Mouse (Mus musculus): ENCODE results near the gene Jmjd6. TPM values are rescaled to one million over a fixed set of nuclear protein-coding genes. Genes with fewer than 3 reads are reported as not detected.

Jmjd6 gene
- total and polyA plus RNA-seq, 3 experiments, result 106 to 116 (median 109) TPM

- in situ Hi-C loops (cut with MboI; ENCODE audit: low pct_ligation_motif_present, low pct_unique_long_range_greater_than_20kb, low sequenced_read_pairs), result no loop called here
- H3K36me3 ChIP-seq (replicated peaks in 1 of 2; ENCODE audit: control insufficient read depth in 1 of 2, insufficient read depth in 1 of 2, low read length in 1 of 2), result peaks cover 21 to 50% of the 10 kb centered on the region in 2 experiments
Observed at GRCm38 (mm10) chr11:116857183-116857850, 14.1 kb upstream of the Jmjd6 start.

GRCm38 (mm10) chr11:116854279-116854678 is 11.0 kb upstream of the Jmjd6 start:
- H3K79me2 ChIP-seq (replicated peaks; ENCODE audit: control insufficient read depth, extremely low read depth, insufficient read depth, poor library complexity, severe bottlenecking), result peaks cover 32% of the 10 kb centered on the region
- H3K4me2 ChIP-seq (ENCODE audit: insufficient read depth, low read depth, poor library complexity, severe bottlenecking), result peak overlapping the region; percentile 97
- TF ChIP-seq MEF2A (IDR thresholded peaks at IDR 0.05; ENCODE audit: borderline replicate concordance, low read depth, low read length) (no peak), BHLHE40 (IDR thresholded peaks at IDR 0.05; ENCODE audit: low read depth, low read length) (no peak), MAZ (IDR thresholded peaks at IDR 0.05; ENCODE audit: low read depth, low read length) (no peak), SIN3A (IDR thresholded peaks at IDR 0.05; ENCODE audit: low read length) (no peak), ZC3H11A (IDR thresholded peaks at IDR 0.05; ENCODE audit: low read depth, low read length) (no peak)
- peaks cover 23 to 45% of the 10 kb centered on the region in 2 experiments for H3K36me3 ChIP-seq (replicated peaks in 1 of 2; ENCODE audit: control insufficient read depth in 1 of 2, insufficient read depth in 1 of 2, low read length in 1 of 2)
- dilution Hi-C loops (cut with MboI; ENCODE audit: extremely low pct_ligation_motif_present, extremely low pct_unique_long_range_greater_than_20kb, low sequenced_read_pairs) (no loop called here), in situ Hi-C loops (cut with MboI; ENCODE audit: low pct_ligation_motif_present, low pct_unique_long_range_greater_than_20kb, low sequenced_read_pairs) (no loop called here)
- H3K4me3 ChIP-seq (replicated peaks in 1 of 3; ENCODE audit: low read depth in 2 of 3, low read length in 2 of 3, poor library complexity in 1 of 3), result peak overlapping the region; percentile 70 to 95 (median 82)
- peaks cover 0 to 20% of the 10 kb centered on the region in 2 experiments; a peak in 2 of 4 replicates for H3K4me1 ChIP-seq (ENCODE audit: control insufficient read depth in 1 of 2, insufficient read depth in 2 of 2)
- H3K27me3 ChIP-seq (replicated peaks), result no peaks in the 10 kb centered on the region
- no peaks in the 10 kb centered on the region for H3K9me3 ChIP-seq (replicated peaks; ENCODE audit: low read length)
- DNase-seq (ENCODE audit: extremely low read depth), result no peak
- no peak overlapping the region for H3K27ac ChIP-seq (ENCODE audit: insufficient read depth, low read depth)
- peak overlapping the region; percentile 89 for H3K9ac ChIP-seq (ENCODE audit: insufficient read depth, low read depth)

More at GRCm38 (mm10) chr11:116857183-116857850, 14.1 kb upstream of the Jmjd6 start:
- Histone ChIP-seq H3K4me2 (ENCODE audit: insufficient read depth, low read depth, poor library complexity, severe bottlenecking) (no peak overlapping the region), H3K4me1 (ENCODE audit: control insufficient read depth in 1 of 2, insufficient read depth in 2 of 2) (peaks cover 0 to 17% of the 10 kb centered on the region in 2 experiments; a peak in 2 of 4 replicates), H3K4me3 (replicated peaks in 1 of 3; ENCODE audit: low read depth in 2 of 3, low read length in 2 of 3, poor library complexity in 1 of 3) (no peak overlapping the region), H3K9ac (ENCODE audit: insufficient read depth, low read depth) (no peak overlapping the region), H3K27me3 (replicated peaks) (no peaks in the 10 kb centered on the region), H3K9me3 (replicated peaks; ENCODE audit: low read length) (no peaks in the 10 kb centered on the region), H3K27ac (ENCODE audit: insufficient read depth, low read depth) (no peak overlapping the region), H3K79me2 (replicated peaks; ENCODE audit: control insufficient read depth, extremely low read depth, insufficient read depth, poor library complexity, severe bottlenecking) (peaks cover 11% of the 10 kb centered on the region)
- TF ChIP-seq RCOR1 (conservative IDR thresholded peaks at IDR 0.05; ENCODE audit: low read depth, low read length), result no peak
- TF ChIP-seq JUN (IDR thresholded peaks at IDR 0.05; ENCODE audit: insufficient read depth, low read depth, low read length), result no peak
- no peak for TF ChIP-seq NELFE (IDR thresholded peaks at IDR 0.05; ENCODE audit: low read depth, low read length)
- TF ChIP-seq ETS1 (conservative IDR thresholded peaks at IDR 0.05; ENCODE audit: low read depth, low read length), result no peak
- no peak for TF ChIP-seq EP300 (IDR thresholded peaks at IDR 0.05; ENCODE audit: low read length)
- TF ChIP-seq ZMIZ1 (IDR thresholded peaks at IDR 0.05; ENCODE audit: low read depth, low read length), result no peak
- no peak for DNase-seq (ENCODE audit: extremely low read depth)
- dilution Hi-C loops (cut with MboI; ENCODE audit: extremely low pct_ligation_motif_present, extremely low pct_unique_long_range_greater_than_20kb, low sequenced_read_pairs), result no loop called here

- Histone ChIP-seq H3K4me2 (ENCODE audit: insufficient read depth, low read depth, poor library complexity, severe bottlenecking) (no peak overlapping the region), H3K27me3 (replicated peaks) (no peaks in the 10 kb centered on the region), H3K9ac (ENCODE audit: insufficient read depth, low read depth) (peak overlapping the region; percentile 89), H3K4me1 (ENCODE audit: control insufficient read depth in 1 of 2, insufficient read depth in 2 of 2) (peaks cover 0 to 27% of the 10 kb centered on the region in 2 experiments; a peak in 2 of 4 replicates), H3K27ac (ENCODE audit: insufficient read depth, low read depth) (peak overlapping the region; percentile 91), H3K9me3 (replicated peaks; ENCODE audit: low read length) (no peaks in the 10 kb centered on the region), H3K36me3 (replicated peaks in 1 of 2; ENCODE audit: control insufficient read depth in 1 of 2, insufficient read depth in 1 of 2, low read length in 1 of 2) (peaks cover 24 to 40% of the 10 kb centered on the region in 2 experiments), H3K4me3 (replicated peaks in 1 of 3; ENCODE audit: low read depth in 2 of 3, low read length in 2 of 3, poor library complexity in 1 of 3) (peak overlapping the region; percentile 70 to 95 (median 82)), H3K79me2 (replicated peaks; ENCODE audit: control insufficient read depth, extremely low read depth, insufficient read depth, poor library complexity, severe bottlenecking) (peaks cover 38% of the 10 kb centered on the region)
- in situ Hi-C loops (cut with MboI; ENCODE audit: low pct_ligation_motif_present, low pct_unique_long_range_greater_than_20kb, low sequenced_read_pairs), result no loop called here
- dilution Hi-C loops (cut with MboI; ENCODE audit: extremely low pct_ligation_motif_present, extremely low pct_unique_long_range_greater_than_20kb, low sequenced_read_pairs), result no loop called here
- TF ChIP-seq UBTF (IDR thresholded peaks at IDR 0.05; ENCODE audit: low read depth, low read length), result 0 out of 2 replicates have a peak, but pooled peaks have one; percentile 26
- no peak for TF ChIP-seq ZC3H11A (IDR thresholded peaks at IDR 0.05; ENCODE audit: low read depth, low read length)
- peak; percentile 98 for TF ChIP-seq USF2 (conservative IDR thresholded peaks at IDR 0.05; ENCODE audit: low read depth, low read length)
- TF ChIP-seq IRF4 (IDR thresholded peaks at IDR 0.05; ENCODE audit: low read depth, low read length), result no peak
- peak; percentile 37; the same call in 1 of the 2 replicates for TF ChIP-seq POLR2A (IDR thresholded peaks at IDR 0.05; ENCODE audit: low read depth, low read length)
- DNase-seq (ENCODE audit: extremely low read depth), result peak; percentile 97
Observed at GRCm38 (mm10) chr11:116853512-116853928, 10.3 kb upstream of the Jmjd6 start.

Data from CH12.LX (cell line).